Mouse (Mus musculus) heart, postnatal 36 days (tissue): ENCODE measurements around the gene Lrrc57. TPM values are rescaled to one million over a fixed set of nuclear protein-coding genes. Genes with fewer than 3 reads are reported as not detected.
"Not testable (repeated sequence)": the region's sequence is repeated elsewhere in the genome, so short reads cannot be mapped to it uniquely, and the experiment has no call there.

Experiments
- DNase-seq, 2 experiments: peaks; one replicate each; pipeline ENCODE4 v3.0.0; 2021 to 2022
- intact Hi-C: fragments of 180-260 bp; cut with DNase I; formaldehyde crosslinking; loops from one replicate; pipeline ENCODE4 v1.15.1; 2025
- total RNA-seq, 2 experiments: library from RNA; stranded (reverse); gene quantifications; 2 replicates each; pipeline ENCODE4 v1.2.3; 2021

The Lrrc57 gene
- total RNA-seq, 2 experiments from 2014 or later, result 14.9 to 17.9 TPM

DNA sequence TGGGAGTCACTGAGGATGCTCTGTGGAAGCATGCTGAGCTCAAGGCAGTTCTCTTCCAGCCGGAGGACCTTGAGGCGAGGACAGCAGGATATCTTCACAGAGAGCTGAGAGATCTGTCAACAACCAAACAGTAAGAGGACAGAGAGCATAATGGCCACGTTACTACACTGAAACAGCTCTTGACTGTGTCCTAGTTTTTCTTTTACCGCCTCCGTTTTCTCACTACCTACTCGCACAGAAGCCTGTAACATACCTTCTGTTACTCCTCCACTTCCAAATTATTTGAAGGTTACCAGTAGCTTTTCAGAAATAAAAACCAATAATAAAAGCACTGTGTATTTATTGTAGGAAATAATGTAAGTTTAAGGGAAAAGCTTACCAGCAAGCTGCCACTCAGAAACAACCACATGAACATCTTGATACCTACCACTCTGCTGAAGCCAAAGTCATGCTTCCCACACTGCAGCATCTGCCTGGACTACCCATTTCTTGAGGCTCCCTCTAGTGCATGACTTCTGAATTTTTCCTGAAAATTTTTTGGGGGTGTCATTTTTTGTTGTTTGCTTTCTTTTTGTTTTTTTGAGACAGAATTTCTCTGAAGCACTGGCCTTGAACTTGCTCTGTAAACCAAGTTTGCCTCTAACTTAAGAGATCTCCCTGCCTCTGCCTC is 3.2 kb downstream of the Lrrc57 start:
- DNase-seq, result no peak
- intact Hi-C loops, result loop anchor here (5.0 kb wide), 3 partner anchors 66 to 124 kb away; no protein-coding TSS in a partner anchor

GRCm38 (mm10) chr2:120599506-120599905 is 9.8 kb downstream of the Lrrc57 start:
- DNase-seq, result no peak
- intact Hi-C loops, result no loop called here

DNA sequence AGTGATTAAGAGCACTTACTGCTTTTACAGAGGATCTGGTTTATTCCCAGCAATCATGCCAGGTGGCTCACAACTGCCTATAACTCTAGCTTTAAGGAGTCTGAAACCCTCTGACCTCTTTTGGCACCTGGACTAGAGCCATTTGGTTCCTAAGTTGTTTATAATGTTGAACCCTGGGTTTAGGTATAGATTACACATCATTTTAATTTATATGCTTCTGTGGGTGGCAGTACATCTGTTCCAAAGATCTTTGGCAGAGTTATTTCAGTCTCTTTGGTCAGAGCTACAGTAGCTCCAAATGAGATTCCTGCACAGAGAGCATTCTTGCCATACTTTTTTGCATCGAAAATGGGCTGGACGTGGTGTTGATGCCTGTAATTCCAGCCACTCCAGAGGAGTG is 11.6 kb downstream of the Lrrc57 start:
- intact Hi-C loops, result no loop called here
- no peak for DNase-seq

GRCm38 (mm10) chr2:120592227-120592626 is 17.1 kb downstream of the Lrrc57 start:
- no peak for DNase-seq
- intact Hi-C loops, result no loop called here

DNA sequence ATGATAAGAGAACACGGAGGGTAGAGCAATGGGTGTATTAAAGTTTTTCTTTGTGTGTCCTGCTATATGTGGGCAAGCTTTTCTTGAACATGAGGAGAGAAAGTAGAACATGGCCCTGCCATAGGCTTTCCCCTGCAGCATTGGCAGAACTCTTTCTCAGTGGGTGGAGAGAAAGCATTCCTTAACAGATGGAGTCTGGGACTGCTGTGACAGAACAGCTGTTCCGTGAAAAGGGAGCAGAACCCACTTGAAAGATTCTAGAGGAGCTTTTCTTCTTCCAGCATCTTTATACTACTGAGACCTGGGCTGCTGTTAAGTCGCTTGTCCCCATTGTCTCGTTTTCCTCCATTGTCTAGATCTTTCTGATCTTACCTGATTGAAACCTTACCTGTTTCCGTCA is 19.6 kb downstream of the Lrrc57 start:
- intact Hi-C loops, result no loop called here
- no peak for DNase-seq

GRCm38 (mm10) chr2:120578286-120578685 is 31.0 kb downstream of the Lrrc57 start:
- no peak for DNase-seq
- intact Hi-C loops, result no loop called here

GRCm38 (mm10) chr2:120577799-120578198 is 31.5 kb downstream of the Lrrc57 start:
- intact Hi-C loops, result no loop called here

DNA sequence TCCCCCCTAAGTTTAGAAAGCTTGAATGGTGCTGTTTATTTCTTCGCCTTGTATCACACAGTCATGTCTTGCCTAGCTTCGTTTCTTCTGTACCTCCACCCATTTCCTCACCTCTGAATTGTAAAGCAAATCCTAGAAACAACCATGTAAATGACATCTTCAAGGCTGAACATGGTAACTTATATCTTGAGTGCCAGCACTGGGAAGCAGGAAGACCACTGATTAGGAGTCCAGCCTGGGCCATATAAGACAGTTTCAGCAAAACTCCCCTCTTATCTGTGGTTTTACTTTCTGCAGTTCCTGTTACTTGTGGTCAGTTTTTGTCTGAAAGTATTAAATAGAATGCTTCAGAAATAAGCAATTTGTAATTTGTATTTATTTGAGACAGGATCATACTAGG is 33.3 kb downstream of the Lrrc57 start:
- intact Hi-C loops, result no loop called here

More at GRCm38 (mm10) chr2:120577799-120578198, 31.5 kb downstream of the Lrrc57 start:
- DNase-seq, result no peak

GRCm38 (mm10) chr2:120575121-120575520 is 34.2 kb downstream of the Lrrc57 start:
- intact Hi-C loops, result no loop called here
- DNase-seq, result no peak

More for the DNA sequence above, 33.3 kb downstream of the Lrrc57 start:
- no peak for DNase-seq

GRCm38 (mm10) chr2:120572161-120572560 is 37.2 kb downstream of the Lrrc57 start:
- intact Hi-C loops, DNase-seq: not testable (repeated sequence)

GRCm38 (mm10) chr2:120571081-120571480 is 38.2 kb downstream of the Lrrc57 start:
- DNase-seq, result no peak
- intact Hi-C loops, result no loop called here

DNA sequence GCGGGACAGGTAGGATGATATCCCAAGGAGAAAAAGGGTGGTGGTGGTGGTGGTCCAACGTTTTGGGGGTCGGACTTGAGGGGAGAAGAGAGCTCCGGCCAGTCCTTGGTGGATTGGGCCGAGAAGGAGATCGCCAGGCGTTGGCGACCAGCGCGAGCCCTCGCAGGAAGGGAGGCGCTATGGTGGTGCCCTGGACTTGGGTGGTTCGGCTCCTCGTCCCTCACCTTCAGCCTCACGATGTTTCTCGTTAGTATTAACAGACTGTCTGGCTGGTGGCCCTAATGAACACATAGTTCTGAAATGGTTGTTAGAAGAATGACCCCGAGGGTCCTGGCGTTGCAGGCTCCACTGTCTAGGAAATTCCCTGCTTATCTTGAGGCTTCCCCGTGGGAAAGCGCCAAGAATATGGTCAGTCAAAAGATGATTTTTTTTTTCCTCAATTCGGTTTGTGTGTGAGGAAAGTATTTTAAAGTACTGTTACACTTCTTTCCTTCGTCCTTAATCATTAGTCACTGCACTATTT is 41.5 kb downstream of the Lrrc57 start:
- no peak for DNase-seq

DNA sequence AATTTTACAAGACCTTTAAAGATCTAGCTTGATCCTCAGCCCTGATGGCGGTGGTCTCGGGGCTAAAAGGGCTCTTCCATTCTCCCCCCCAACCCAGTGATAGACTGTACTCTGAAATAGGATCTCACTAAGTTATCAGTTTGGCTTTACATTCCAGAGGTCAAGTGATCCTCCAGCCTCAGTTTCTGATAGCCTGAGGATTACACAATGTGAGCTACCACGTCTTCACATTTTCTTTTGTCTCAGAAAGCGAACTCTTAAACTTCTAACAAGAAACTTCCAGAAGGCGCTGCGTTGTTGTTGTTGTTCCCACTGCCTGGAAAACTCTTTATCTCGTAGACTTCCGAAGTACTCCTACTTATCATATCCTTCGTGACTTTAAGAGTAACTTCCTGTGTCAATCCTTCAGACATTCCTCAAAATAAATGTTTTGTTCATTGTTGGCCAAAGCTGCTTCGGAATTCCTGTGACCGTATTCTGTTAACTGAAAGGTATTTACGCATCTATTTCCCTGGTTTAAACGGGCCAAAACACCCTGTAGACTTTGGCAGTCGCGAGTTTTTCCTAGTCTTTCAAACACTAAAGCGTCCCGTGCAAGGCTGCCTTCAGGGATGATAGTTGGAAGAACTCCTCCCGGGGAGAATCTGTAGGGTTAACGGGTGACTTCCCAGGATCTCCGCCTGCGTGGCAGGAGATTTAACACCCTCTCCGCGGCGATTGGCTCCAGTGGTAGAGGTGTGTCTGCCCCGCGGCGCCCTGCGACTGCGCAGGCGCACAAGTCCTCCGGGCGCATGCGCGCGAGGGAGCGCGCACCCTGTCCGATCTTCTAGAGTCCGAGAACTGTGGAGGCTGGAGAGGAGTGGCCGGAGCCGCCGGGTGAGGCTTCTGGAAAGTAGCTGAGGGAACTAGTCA is 42.2 kb downstream of the Lrrc57 start, which contains the start of gene Snap23:
Snap23 (plus strand) TSS at position 786 of the 912 bp plus-strand sequence.
- peak; percentile 93 to 96 for DNase-seq
- intact Hi-C loops, result loop anchor here (2.0 kb wide), 1 partner anchor 42 kb away; the partner anchor contains the start of genes Haus2 and Lrrc57

More for the DNA sequence above, 41.5 kb downstream of the Lrrc57 start:
- intact Hi-C loops, result loop anchor here (2.0 kb wide), 1 partner anchor 41 kb away; the partner anchor contains the start of genes Haus2 and Lrrc57

DNA sequence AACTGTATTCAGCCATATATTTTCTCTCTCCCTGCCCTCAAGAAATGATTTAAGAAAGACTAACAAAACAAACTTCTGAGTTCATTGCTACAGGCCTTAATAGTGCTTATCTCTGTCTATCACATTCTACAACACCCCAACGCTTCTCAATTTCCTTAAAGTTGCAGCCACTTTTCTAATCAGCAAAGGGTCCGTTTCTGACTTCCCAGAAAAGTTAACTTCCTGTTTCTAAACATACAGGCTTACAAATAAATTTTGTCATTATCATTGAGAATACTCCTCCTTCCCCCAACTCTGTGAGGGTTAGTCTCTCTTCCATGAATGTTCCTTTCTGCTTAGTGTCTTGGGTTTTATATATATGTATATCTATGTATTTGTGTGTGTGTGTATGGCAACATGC is 44.0 kb downstream of the Lrrc57 start:
- no peak for DNase-seq
- intact Hi-C loops, result no loop called here

DNA sequence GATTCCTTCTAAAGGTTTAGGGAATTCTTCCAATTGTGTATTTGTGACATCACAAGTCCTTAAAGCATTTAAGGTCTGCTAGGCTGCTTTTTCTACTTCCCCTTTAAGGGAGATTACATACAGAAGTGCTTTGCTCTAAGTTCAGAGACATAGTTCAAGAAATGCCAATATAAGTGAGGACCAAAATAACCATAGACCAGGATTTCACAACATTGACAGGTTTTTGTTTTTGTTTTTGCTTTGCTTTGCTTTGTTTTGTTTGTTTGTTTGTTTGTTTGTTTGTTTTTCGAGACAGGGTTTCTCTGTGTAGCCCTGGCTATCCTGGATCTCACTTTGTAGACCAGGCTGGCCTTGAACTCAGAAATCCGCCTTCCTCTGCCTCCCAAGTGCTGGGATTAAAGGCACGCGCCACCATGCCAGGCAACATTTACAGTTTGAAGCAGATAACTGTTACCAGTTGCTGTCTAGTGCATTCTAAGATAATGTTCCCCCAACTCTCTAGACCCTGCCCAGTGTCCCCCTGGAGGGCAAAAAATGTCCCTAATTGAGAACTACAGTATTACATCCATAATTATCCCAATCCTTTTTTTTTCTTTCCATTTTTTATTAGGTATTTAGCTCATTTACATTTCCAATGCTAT is 44.7 kb downstream of the Lrrc57 start:
- DNase-seq, result not testable (repeated sequence)

GRCm38 (mm10) chr2:120563235-120563990 is 45.9 kb downstream of the Lrrc57 start, which contains the start of gene Zfp106:
TSS of gene Zfp106 (minus strand) at chr2:120563843.
- intact Hi-C loops, result loop anchor here (2.0 kb wide), 1 partner anchor 23 kb away; no protein-coding TSS in a partner anchor
- DNase-seq, result peak; percentile 83 to 88

More for the DNA sequence above, 44.7 kb downstream of the Lrrc57 start:
- intact Hi-C loops, result not testable (repeated sequence)

DNA sequence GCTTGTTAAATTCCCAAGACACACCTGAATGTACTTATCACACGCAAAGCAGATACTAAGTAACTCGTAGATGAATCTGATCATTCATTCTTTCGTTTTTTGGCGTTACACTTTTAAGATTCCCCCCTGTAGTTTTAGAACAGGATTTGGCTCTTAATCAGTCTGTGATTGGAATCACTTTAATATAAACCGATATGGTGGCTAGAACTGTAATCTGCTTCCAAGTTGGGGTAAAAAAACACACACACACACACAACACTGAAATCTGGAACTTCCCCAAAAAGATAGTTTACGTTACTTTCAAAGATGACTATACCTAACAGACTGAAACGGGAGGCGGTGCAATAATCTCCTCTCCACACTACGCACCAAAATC is 46.5 kb downstream of the Lrrc57 start:
- intact Hi-C loops, result loop anchor here (2.0 kb wide), 1 partner anchor 22 kb away; no protein-coding TSS in a partner anchor
- no peak for DNase-seq

DNA sequence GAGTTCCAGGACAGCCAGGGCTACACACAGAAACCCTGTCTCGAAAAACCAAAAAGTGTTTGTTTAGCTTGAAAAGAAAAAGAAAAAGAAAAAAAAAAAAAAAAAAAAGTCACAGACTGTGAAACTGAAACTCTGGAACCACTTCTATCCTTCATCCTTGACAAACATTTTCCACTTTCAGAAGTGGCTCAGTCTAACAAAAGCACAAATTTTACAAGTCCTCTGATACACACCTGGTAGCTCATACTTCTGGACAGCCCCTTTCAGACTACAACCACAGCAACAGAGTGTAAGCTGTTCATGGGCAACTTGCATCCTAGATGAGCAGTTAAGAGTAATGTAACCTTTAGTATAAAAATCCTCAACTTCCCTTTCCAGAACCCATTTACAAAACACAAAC is 47.8 kb downstream of the Lrrc57 start:
- DNase-seq, result no peak
- intact Hi-C loops, result no loop called here

GRCm38 (mm10) chr2:120558813-120559212 is 50.5 kb downstream of the Lrrc57 start:
- intact Hi-C loops, result no loop called here
- DNase-seq, result no peak

DNA sequence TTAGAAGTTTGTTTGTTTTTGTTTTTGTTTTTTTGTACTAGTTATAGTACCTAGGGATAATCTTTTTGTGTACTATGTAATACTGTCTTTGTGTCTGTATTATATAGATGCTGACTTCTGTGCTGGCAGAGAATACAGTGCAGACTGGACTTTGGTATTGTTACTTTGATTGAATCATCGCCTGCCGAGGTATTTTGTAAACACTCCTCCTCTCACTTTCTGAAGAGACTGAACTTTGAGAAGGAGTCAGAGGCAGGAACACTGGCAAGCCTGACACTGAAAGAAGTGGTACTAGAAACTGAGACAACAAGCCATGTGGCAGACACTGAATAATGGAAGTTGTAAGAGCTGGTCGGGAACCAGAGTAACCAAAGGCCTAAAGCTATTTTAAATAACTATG is 52.5 kb downstream of the Lrrc57 start:
- intact Hi-C loops, result no loop called here
- no peak for DNase-seq
